Mouse (Mus musculus) forebrain, embryonic 12.5 days (tissue): Measurements from ENCODE around the gene Zfp963. TPM values are rescaled to one million over a fixed set of nuclear protein-coding genes. Genes with fewer than 3 reads are reported as not detected.

Experiments used
- ATAC-seq: fragments of 200-750 bp; cut with Nextera tagmentation; 2 replicates; pipeline ENCODE4 v1.8.0; 2017; ENCODE audit warnings: moderate TSS enrichment; ENCODE audit not compliant: low FRiP score
- H3K27ac ChIP-seq: fragments of 300-500 bp; sonication (generic); 2 replicates; pipeline ENCODE4 v1.5.1; 2016; ENCODE audit warnings: mild to moderate bottlenecking
- H3K27me3 ChIP-seq: fragments of 300-500 bp; sonication (generic); 2 replicates; pipeline ENCODE4 v1.6.1; 2016; ENCODE audit warnings: mild to moderate bottlenecking
- H3K36me3 ChIP-seq: fragments of 300-500 bp; sonication (generic); replicated peaks from 2 replicates; pipeline ENCODE4 v1.6.1; 2016; ENCODE audit warnings: mild to moderate bottlenecking
- H3K4me1 ChIP-seq: fragments of 300-500 bp; sonication (generic); 2 replicates; pipeline ENCODE4 v1.6.1; 2016
- H3K4me2 ChIP-seq: fragments of 300-500 bp; sonication (generic); 2 replicates; pipeline ENCODE4 v1.6.1; 2016; ENCODE audit warnings: mild to moderate bottlenecking, moderate library complexity
- H3K4me3 ChIP-seq: fragments of 300-500 bp; sonication (generic); replicated peaks from 2 replicates; pipeline ENCODE4 v1.5.1; 2016; ENCODE audit warnings: mild to moderate bottlenecking
- H3K9ac ChIP-seq: fragments of 300-500 bp; sonication (generic); 2 replicates; pipeline ENCODE4 v1.6.1; 2016; ENCODE audit warnings: mild to moderate bottlenecking
- H3K9me3 ChIP-seq: fragments of 300-500 bp; sonication (generic); 2 replicates; pipeline ENCODE4 v1.6.1; 2016
- WGBS: fragments of 180-500 bp; shearing (Covaris S2); methylation state at CpG from one replicate; pipeline ENCODE4 v1.1.7; 2016; 5-methylcytosine and 5-hydroxymethylcytosine counted together
- polyA plus RNA-seq: library from polyadenylated mRNA; unstranded; fragments of >200 nt; fragmentation: Nextera tagmentation; extraction: Ambion mirVana; gene quantifications from 2 replicates; pipeline ENCODE4 v1.2.1, GENCODE M21; 2016

Zfp963 gene
- polyA plus RNA-seq = 7.7 and 7.8 TPM in 2 replicates

DNA sequence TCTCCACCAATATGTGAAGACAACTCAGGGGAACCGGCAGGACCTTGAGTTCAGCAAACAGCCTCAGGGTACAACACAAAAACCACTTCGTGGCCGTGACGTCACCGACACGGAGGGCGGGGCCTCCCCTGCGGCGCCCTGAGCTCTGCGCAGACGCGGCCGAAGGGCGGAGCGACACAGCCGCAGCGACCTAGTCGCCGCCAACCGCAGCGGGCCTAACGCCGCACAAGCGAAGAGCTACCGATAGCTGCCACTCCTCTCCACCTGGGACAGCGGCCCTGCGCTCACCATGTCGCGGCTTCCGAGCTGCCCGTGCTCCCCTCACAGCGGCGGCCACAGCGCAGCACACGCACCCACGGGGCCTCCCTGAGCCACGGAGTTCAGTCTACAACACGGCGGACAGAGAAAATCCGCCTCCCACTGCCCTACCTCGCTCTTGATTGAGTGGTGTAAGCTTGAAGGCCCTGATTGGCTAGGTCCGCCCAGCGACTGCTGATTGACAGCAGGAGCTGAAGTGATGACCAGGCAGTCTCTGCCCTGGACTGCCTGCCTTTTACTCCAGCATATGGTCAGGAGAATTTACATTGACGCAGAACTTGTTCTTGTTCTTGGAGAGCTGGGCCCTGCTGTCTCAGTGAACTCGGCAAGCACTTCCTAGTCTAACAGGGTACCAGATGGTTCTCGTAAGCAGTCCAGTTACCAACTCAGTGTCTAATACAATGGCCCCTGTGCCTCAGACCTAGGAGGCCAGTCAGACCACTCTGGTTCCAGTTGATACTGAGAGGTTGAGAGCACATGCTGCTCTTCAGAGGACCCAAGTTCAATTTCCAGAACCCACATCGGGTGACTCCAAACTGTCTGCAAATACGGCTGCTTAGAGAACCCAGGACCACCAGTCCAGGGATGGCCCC is at the start of gene Zfp963:
Gene Zfp963, minus strand, starts transcription at position 427 of the 911 bp plus-strand sequence.
- no peaks in the 10 kb centered on the region for H3K27me3 ChIP-seq
- no peaks in the 10 kb centered on the region for H3K9me3 ChIP-seq
- H3K36me3 ChIP-seq = 0 out of 2 replicates have a peak, but pooled peaks cover 4% of the 10 kb centered on the region
- peaks cover 13% of the 10 kb centered on the region for H3K4me1 ChIP-seq
- peak; percentile 98 for ATAC-seq
- peak within 1 kb of the TSS; percentile 56 for H3K4me2 ChIP-seq
- 4% methylated on average over 48 of the region's 48 CpGs for WGBS
- H3K9ac ChIP-seq = peak within 1 kb of the TSS; percentile 83
- H3K4me3 ChIP-seq = peak within 1 kb of the TSS; percentile 69
- H3K27ac ChIP-seq = peak within 1 kb of the TSS; percentile 99

DNA sequence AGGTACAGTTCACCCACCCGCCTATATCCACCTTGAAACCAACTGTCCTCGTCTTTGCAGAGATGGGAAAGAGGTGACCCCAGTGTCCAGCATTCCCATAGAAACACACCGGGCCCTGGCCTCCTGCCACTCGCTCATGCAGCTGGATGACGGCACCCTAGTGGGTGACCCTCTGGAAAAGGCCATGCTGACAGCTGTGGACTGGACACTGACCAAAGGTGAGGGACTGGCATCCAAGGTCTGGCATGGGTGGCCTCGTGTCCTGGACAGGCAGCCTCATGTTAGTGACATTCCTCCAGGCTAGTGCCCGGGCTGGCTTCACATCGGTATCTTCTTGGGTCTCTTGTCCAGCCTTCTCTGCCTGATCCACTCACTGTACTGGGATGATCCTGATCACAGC is 49.5 kb upstream of the Zfp963 start:
- H3K4me1 ChIP-seq = no peaks in the 10 kb centered on the region
- ATAC-seq = no peak
- H3K4me2 ChIP-seq = no peak overlapping the region
- no peak overlapping the region for H3K4me3 ChIP-seq
- WGBS = 92% methylated on average over 8 of the region's 8 CpGs
- no peaks in the 10 kb centered on the region for H3K27me3 ChIP-seq
- H3K27ac ChIP-seq = no peak overlapping the region
- peaks cover 98% of the 10 kb centered on the region for H3K36me3 ChIP-seq
- no peaks in the 10 kb centered on the region for H3K9me3 ChIP-seq
- no peak overlapping the region for H3K9ac ChIP-seq

DNA sequence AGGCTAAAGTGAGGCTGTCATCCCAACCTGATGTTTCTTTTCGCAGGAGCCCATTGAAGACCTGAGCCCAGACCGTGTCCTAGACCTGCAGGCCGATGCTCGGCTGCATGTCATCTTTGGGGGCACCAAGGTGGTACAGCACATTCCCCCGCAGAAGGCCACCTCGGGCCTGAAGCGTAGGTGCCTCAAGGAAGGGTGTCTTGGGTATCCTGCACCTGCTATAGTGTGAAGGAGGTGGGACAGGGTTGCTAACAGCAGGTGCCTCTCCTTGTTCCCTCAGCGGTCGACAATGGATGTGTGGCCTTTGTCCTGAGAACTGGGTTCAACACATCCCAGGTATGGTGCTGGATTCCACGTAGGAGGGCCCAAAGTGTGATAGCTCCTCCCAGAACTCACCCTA is 47.9 kb upstream of the Zfp963 start:
- no peak overlapping the region for H3K4me2 ChIP-seq
- WGBS = 95% methylated on average over 10 of the region's 10 CpGs

DNA sequence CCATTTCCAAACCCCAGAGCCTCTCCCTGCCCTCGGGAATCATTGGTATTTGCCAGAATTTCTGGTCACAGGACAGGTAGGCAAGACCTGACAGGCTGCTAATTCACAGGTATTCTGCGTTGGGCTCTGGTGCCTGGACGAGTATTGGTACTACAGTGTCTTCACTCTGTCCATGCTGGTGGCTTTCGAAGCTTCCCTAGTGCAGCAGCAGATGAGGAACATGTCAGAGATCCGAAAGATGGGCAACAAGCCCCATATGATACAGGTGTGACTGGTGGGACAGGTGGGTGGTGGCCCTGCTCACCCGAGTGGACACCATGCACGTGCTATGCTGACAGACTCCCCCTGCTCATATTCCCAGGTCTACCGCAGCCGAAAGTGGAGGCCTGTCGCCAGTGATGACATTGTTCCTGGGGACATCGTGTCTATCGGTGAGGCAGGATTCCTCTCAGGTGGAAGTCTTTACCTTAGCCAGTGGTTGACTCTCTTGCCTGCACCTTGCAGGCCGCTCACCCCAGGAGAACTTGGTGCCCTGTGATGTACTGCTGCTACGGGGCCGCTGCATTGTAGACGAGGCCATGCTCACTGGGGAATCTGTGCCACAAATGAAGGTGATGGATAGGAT is 47.1 kb upstream of the Zfp963 start:
- ATAC-seq = no peak
- peaks cover 16% of the 10 kb centered on the region for H3K4me1 ChIP-seq
- no peaks in the 10 kb centered on the region for H3K27me3 ChIP-seq
- no peak overlapping the region for H3K9ac ChIP-seq
- no peak overlapping the region for H3K27ac ChIP-seq
- no peaks in the 10 kb centered on the region for H3K9me3 ChIP-seq
- H3K4me3 ChIP-seq = no peak overlapping the region
- peaks cover 84% of the 10 kb centered on the region for H3K36me3 ChIP-seq
- no peak overlapping the region for H3K4me2 ChIP-seq
- 95% methylated on average over 16 of the region's 16 CpGs for WGBS

More for the DNA sequence above, 47.9 kb upstream of the Zfp963 start:
- no peak overlapping the region for H3K27ac ChIP-seq
- peaks cover 8% of the 10 kb centered on the region for H3K4me1 ChIP-seq
- no peaks in the 10 kb centered on the region for H3K27me3 ChIP-seq
- no peak overlapping the region for H3K9ac ChIP-seq
- ATAC-seq = no peak
- H3K4me3 ChIP-seq = no peak overlapping the region
- peaks cover 92% of the 10 kb centered on the region for H3K36me3 ChIP-seq
- no peaks in the 10 kb centered on the region for H3K9me3 ChIP-seq

DNA sequence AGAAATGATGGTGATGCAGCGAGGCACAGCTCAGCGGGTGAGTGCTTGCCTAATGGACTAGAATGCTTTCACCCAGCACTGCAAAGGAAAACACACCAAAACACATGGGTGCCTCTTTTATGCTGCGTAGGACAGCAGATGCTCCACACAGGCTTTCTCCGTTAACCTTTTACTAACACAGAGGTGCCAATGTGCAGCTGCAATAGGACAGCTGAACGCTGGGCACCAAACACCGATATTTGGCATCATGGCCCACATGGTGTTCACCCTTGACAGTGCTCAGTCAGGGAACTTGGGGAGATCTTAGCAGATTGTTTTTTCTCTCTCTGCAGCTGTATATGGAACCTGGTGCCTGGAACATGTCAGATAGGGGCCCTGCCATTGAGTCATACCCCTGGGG is 45.1 kb upstream of the Zfp963 start:
- 96% methylated on average over 6 of the region's 6 CpGs for WGBS
- Histone ChIP-seq H3K27ac (no peak overlapping the region), H3K4me1 (peaks cover 17% of the 10 kb centered on the region), H3K4me3 (no peak overlapping the region), H3K9me3 (no peaks in the 10 kb centered on the region), H3K4me2 (no peak overlapping the region), H3K36me3 (peaks cover 67% of the 10 kb centered on the region), H3K27me3 (no peaks in the 10 kb centered on the region), H3K9ac (no peak overlapping the region)
- ATAC-seq = no peak

DNA sequence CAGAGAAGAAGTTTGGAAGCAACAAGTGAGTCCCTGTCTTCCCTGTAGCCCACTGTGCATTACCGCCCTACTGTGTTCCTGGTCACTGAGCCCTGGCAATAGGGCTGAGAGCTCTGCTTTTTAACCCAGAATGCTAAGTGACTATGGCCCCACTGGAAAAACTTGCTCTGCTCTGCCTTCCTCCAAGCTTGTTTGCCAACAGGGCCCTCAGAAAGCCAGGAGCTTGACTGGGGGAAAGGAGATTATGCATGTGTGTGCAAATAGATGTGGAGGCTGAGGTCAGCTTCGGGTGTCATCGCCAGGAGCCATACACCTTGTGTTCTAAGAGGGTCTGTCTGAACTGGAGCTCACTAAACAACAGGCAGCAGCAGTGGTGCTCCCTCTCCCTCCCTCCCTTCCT is 44.3 kb upstream of the Zfp963 start:
- peaks cover 59% of the 10 kb centered on the region for H3K36me3 ChIP-seq

DNA sequence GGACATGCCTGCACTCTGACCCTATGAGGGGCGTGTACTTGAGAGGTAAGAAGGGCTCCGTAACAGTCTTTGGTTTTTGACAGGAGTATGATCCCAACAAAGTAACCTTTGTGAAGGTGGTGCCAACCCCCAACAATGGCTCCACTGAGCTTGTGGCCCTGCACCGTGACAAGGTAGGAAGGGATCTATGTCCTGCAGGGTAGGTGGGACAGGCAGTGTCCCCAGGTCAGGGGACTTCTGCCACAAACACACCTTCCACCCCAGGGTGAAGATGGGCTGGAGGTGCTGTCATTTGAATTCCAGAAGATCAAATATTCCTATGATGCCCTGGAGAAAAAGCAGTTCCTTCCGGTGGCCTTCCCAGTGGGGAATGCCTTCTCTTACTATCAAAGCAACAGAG is 43.9 kb upstream of the Zfp963 start:
- 95% methylated on average over 4 of the region's 4 CpGs for WGBS
- Histone ChIP-seq H3K27ac (no peak overlapping the region), H3K36me3 (peaks cover 55% of the 10 kb centered on the region), H3K9ac (no peak overlapping the region), H3K4me1 (peaks cover 17% of the 10 kb centered on the region), H3K27me3 (no peaks in the 10 kb centered on the region), H3K4me2 (no peak overlapping the region), H3K4me3 (no peak overlapping the region), H3K9me3 (no peaks in the 10 kb centered on the region)
- ATAC-seq = no peak

More for the DNA sequence above, 44.3 kb upstream of the Zfp963 start:
- WGBS = 87% methylated on average over 3 of the region's 3 CpGs
- H3K27ac ChIP-seq = no peak overlapping the region
- peaks cover 17% of the 10 kb centered on the region for H3K4me1 ChIP-seq
- no peak overlapping the region for H3K4me3 ChIP-seq
- H3K9me3 ChIP-seq = no peaks in the 10 kb centered on the region
- no peak for ATAC-seq
- H3K27me3 ChIP-seq = no peaks in the 10 kb centered on the region
- H3K4me2 ChIP-seq = no peak overlapping the region
- H3K9ac ChIP-seq = no peak overlapping the region

DNA sequence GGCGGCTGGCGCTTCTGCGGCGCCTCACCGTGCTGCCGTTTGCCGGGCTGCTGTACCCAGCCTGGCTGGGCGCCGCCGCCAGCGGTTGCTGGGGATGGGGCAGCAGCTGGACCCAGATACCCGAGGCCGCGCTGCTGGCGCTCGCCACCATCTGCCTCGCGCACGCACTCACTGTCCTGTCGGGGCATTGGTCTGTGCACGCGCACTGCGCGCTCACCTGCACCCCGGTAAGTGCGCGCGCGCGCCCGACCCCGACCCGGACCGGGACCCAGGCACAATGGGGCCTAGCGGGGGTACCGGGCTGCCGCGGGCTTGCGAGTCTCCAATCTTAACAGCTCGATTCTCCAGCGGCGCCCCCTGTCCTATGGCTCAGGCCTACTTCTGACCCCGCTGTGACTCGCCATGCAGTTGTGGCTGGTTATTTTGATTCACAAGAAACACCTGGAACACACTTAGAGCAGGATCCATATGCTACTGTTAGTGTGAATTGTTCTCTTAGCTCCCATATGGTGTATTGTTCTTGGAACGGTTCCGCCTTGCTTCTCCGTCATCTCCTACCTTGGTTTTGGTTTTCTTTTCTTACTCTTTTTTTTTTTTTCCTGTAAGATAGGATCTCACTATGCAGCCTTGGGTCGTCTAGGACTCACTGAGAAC is 41.8 kb upstream of the Zfp963 start:
- H3K36me3 ChIP-seq = peaks cover 33% of the 10 kb centered on the region
- peak overlapping the region; percentile 75 for H3K4me2 ChIP-seq
- H3K27me3 ChIP-seq = no peaks in the 10 kb centered on the region
- under 1% methylated on average over 46 of the region's 48 CpGs for WGBS
- H3K4me3 ChIP-seq = peak overlapping the region; percentile 100
- peaks cover 17% of the 10 kb centered on the region for H3K4me1 ChIP-seq
- H3K27ac ChIP-seq = peak overlapping the region; percentile 84
- H3K9me3 ChIP-seq = no peaks in the 10 kb centered on the region
- ATAC-seq = peak; percentile 78
- H3K9ac ChIP-seq = peak overlapping the region; percentile 93

DNA sequence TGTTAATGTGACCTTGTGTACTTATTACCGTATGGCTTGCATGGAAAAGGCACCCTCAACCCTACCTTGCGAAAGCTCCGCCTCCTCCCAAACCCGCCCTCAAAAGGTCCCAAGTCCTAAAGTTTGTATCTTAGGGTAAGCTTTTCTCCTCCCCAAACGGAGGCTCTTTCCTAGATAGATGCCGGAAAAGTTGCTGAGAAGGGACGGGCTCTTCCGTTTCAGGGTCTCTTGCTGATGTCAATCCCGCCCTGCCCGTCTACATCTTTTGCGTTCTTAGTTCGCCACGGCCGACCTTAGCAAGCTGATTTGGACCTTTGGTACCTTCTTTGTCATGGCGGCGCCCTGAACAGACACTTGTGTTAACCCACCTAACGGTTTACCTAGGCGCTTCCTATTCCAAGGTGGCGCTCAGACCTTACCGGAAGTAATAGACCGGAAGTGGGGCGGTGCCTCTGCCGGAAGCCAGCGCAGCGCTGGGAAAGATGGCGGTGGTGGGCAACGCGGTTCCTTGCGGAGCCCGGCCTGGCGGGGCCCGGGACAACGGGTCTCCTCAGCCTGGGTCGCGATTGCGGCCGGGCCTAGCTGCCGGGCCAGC is 41.1 kb upstream of the Zfp963 start, which contains the start of the genes Atp13a1 and Zfp866:
Gene Atp13a1, plus strand, starts transcription at position 391 of the 595 bp plus-strand sequence.
Gene Zfp866, minus strand, starts transcription at position 406 of the 595 bp plus-strand sequence.
- Histone ChIP-seq H3K27ac (peak within 1 kb of the TSS; percentile 84), H3K4me1 (peaks cover 17% of the 10 kb centered on the region), H3K9me3 (no peaks in the 10 kb centered on the region), H3K4me2 (peak within 1 kb of the TSS; percentile 75), H3K4me3 (peak within 1 kb of the TSS; percentile 100), H3K9ac (peak within 1 kb of the TSS; percentile 93), H3K27me3 (no peaks in the 10 kb centered on the region), H3K36me3 (peaks cover 27% of the 10 kb centered on the region)
- under 1% methylated on average over 38 of the region's 38 CpGs for WGBS
- peak; percentile 93 for ATAC-seq

DNA sequence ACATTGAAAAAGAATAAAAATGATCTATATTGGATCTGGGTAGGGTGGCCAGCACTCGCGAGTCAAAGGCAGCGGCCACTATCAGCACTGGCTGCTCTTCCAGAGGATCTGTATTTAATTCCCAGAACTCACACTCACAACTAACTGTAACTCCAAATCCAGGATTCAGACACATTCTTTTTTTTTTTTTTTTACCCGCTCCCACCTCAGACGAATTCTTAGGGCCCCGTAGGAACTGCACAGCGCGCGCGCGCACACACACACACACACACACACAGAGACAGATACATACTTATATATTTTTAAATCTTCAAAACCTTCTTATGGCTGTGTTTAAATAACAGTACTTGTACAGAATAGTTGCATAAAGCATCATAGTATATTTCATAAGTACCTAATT is 40.6 kb upstream of the Zfp963 start:
- Histone ChIP-seq H3K4me2 (peak overlapping the region; percentile 75), H3K27ac (no peak overlapping the region; the same call in 1 of the 2 replicates), H3K4me1 (peaks cover 17% of the 10 kb centered on the region), H3K36me3 (peaks cover 22% of the 10 kb centered on the region), H3K9me3 (no peaks in the 10 kb centered on the region), H3K27me3 (no peaks in the 10 kb centered on the region), H3K9ac (peak overlapping the region; percentile 93), H3K4me3 (peak overlapping the region; percentile 100)
- WGBS = 40% methylated on average over 11 of the region's 11 CpGs
- peak; percentile 42 for ATAC-seq

DNA sequence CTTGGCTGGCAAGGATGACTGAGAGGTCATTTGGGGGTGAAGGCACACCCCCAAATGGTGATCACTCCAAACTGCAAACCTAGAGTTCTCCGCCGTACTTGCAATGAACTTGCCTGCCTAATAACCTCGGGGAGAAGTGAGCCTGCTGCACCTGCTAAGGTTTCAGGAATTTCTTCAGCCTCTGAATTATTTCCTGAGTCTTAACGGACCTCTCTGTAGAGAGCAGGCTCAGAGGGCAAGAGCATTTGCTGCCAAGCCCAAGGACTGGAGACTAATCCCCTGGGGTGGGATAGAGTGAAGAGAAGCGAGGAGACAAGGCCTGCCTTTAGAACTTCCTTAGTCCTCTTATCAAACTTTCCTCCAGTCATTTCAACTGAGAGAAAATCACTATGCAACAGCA is 40.0 kb upstream of the Zfp963 start:
- ATAC-seq = no peak
- H3K4me3 ChIP-seq = no peak overlapping the region
- WGBS = 80% methylated on average over 5 of the region's 5 CpGs
- H3K9ac ChIP-seq = no peak overlapping the region; the same call in 1 of the 2 replicates
- H3K4me2 ChIP-seq = peak overlapping the region; percentile 75; the same call in 1 of the 2 replicates
- peaks cover 17% of the 10 kb centered on the region for H3K4me1 ChIP-seq
- H3K27ac ChIP-seq = no peak overlapping the region
- no peaks in the 10 kb centered on the region for H3K9me3 ChIP-seq
- no peaks in the 10 kb centered on the region for H3K27me3 ChIP-seq
- H3K36me3 ChIP-seq = peaks cover 15% of the 10 kb centered on the region
